Mouse (Mus musculus) liver, embryonic 13.5 days (tissue): Measurements from ENCODE around the gene Gtf3c5. TPM values are rescaled to one million over a fixed set of nuclear protein-coding genes. Genes with fewer than 3 reads are reported as not detected.

Experiments
- ATAC-seq: fragments of 200-750 bp; cut with Nextera tagmentation; 2 replicates; pipeline ENCODE4 v1.8.0; 2017; ENCODE audit warnings: low read depth, mild to moderate bottlenecking, moderate number of reproducible peaks, moderate library complexity
- DNase-seq: peaks from one replicate; pipeline ENCODE4 v3.0.0; 2022
- H3K27ac ChIP-seq: fragments of 300-500 bp; sonication (generic); 2 replicates; pipeline ENCODE4 v1.5.1; 2015; ENCODE audit warnings: moderate library complexity, mild to moderate bottlenecking, inconsistent platforms
- H3K27me3 ChIP-seq: fragments of 300-500 bp; sonication (generic); 2 replicates; pipeline ENCODE4 v1.6.1; 2015; ENCODE audit warnings: mild to moderate bottlenecking, inconsistent platforms
- H3K36me3 ChIP-seq: fragments of 300-500 bp; sonication (generic); 2 replicates; pipeline ENCODE4 v1.6.1; 2015; ENCODE audit warnings: mild to moderate bottlenecking, inconsistent platforms
- H3K4me1 ChIP-seq: fragments of 300-500 bp; sonication (generic); replicated peaks from 2 replicates; pipeline ENCODE4 v1.6.1; 2015; ENCODE audit warnings: inconsistent platforms
- H3K4me2 ChIP-seq: fragments of 300-500 bp; sonication (generic); 2 replicates; pipeline ENCODE4 v1.6.1; 2015; ENCODE audit warnings: inconsistent platforms, mild to moderate bottlenecking, moderate library complexity
- H3K4me3 ChIP-seq: fragments of 300-500 bp; sonication (generic); replicated peaks from 2 replicates; pipeline ENCODE4 v1.5.1; 2015; ENCODE audit warnings: mild to moderate bottlenecking, inconsistent platforms
- H3K9ac ChIP-seq: fragments of 300-500 bp; sonication (generic); 2 replicates; pipeline ENCODE4 v1.6.1; 2015; ENCODE audit warnings: mild to moderate bottlenecking, inconsistent platforms
- H3K9me3 ChIP-seq: fragments of 300-500 bp; sonication (generic); replicated peaks from 2 replicates; pipeline ENCODE4 v1.6.1; 2016; ENCODE audit warnings: inconsistent platforms
- WGBS: fragments of 180-500 bp; shearing (Covaris S2); methylation state at CpG from one replicate; pipeline ENCODE4 v1.1.7; 2015; ENCODE audit not compliant: insufficient replicate concordance; 5-methylcytosine and 5-hydroxymethylcytosine counted together
- polyA plus RNA-seq: library from polyadenylated mRNA; unstranded; fragments of >200 nt; fragmentation: Nextera tagmentation; extraction: Ambion mirVana; gene quantifications from 2 replicates; pipeline ENCODE4 v1.2.1, GENCODE M21; 2015

Gene Gtf3c5
- polyA plus RNA-seq, 1 experiment from 2014 or later: 16.9 TPM

DNA sequence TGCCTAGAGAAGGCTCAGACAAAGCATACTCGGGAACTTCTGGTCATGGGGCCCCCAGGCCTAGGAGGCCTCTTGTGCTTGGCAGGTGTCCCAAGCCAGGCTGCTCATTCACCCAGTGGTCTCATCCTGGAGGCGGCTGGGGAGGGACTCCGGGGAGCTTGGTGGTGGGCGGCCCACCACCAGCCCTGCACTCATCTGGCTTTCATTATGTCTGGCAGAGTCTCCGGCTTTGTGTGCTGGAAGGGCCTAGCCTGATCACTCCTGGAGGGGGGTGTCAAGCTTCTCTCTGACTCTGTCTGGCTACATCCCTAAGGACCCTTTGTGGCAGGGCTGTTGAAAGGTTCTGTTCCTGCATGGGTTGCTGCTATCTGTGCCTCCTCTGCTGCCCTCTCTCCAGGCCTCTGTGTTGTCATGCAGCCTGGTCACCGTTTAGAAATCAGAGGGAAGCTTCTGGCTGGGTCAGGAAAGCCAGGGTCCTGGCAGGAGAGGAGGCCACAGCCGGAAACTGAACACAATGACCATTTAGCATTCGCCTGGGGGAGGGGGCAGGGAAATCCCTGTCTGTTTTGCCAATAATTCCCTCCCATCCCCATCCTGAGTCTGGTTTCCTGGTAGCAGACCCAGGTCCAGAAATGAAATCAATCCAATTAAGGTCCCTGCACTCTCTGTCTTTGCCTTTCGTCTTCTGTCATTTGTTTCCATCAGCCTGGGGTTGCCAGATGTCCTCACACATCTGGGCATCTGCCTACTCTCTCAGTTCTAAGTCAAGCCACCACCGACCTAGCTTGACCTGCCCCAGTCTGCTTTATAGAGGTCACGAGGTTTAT lies 48.9 kb downstream of the Gtf3c5 start:
- Histone ChIP-seq H3K9me3 (no peaks in the 10 kb centered on the region), H3K27me3 (peaks cover 16% of the 10 kb centered on the region), H3K27ac (no peak overlapping the region), H3K4me3 (no peak overlapping the region), H3K4me1 (peaks cover 42% of the 10 kb centered on the region), H3K9ac (no peak overlapping the region), H3K4me2 (peak overlapping the region; percentile 70), H3K36me3 (no peaks in the 10 kb centered on the region)
- 56% methylated on average over 11 of the region's 11 CpGs for WGBS
- ATAC-seq (no peak), DNase-seq (no peak)

DNA sequence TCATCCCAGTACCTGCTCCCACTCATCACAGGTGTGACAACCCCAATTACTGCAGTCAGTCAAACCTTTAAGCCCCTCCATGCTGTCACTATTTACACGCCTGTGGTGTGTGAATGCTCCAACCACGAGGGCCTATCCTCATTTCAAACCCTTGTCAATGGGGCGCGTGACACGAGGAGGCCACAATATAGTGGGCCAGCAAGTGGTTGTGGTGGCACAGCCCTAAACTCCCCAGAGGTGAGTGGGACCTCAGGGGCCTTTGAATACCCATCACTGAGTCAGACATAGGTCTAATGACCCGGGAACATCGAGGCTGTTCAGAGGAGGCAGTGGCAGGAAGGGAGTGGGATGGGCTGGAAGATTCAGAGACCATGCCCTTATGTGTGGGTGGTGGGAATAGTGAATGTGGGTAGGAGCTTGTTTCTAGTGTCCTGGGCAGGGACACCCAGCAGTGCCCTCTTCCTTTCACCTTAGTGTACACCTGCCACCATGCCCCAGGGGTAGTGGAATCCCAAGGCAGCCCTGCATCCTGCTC lies 49.6 kb downstream of the Gtf3c5 start:
- WGBS: 57% methylated on average over 7 of the region's 7 CpGs
- Histone ChIP-seq H3K36me3 (no peaks in the 10 kb centered on the region), H3K9me3 (no peaks in the 10 kb centered on the region), H3K4me3 (peak overlapping the region; percentile 61), H3K4me2 (peak overlapping the region; percentile 70), H3K27ac (no peak overlapping the region), H3K4me1 (peaks cover 35% of the 10 kb centered on the region), H3K9ac (peak overlapping the region; percentile 53), H3K27me3 (peaks cover 16% of the 10 kb centered on the region)
- ATAC-seq (no peak), DNase-seq (no peak)

DNA sequence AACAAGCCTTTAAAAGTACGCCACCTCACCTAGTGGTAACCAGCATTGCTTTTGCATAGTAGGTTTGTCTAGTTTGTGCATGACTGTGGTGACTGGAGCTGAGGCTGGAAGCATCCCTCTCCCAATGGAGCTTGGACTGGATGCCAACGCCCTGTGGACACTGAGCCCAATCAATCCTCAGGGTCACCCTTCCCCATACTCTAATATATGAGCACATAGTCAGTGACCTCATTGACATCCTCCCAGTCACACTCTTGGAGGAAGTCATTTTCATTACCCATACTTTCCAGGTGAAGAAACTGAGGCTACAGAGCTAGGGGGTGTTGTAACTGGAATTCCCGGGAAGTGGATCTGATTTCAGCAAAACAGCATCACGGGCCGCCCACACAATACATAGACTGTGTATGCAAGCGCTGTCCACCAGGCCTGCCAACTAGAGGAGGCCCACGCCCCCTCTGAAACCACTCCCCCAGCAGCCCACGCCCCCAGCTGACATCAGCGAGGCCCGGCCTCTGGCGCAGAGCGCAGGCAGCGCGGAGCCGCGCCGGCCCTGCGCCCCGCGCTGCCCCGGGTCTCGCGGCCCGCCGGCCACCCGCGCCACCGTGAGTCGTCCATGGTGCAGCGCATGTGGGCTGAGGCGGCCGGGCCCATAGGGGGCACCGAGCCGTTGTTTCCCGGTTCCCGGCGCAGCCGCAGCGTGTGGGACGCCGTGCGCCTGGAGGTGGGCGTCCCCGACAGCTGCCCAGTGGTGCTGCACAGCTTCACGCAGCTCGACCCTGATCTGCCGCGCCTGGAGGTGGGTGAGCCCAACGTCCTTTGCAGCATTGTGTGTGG lies 50.4 kb downstream of the Gtf3c5 start:
- 2% methylated on average over 49 of the region's 49 CpGs for WGBS
- DNase-seq (peak; percentile 64), ATAC-seq (peak; percentile 87)
- H3K4me2 ChIP-seq: peak overlapping the region; percentile 70
- peaks cover 34% of the 10 kb centered on the region for H3K4me1 ChIP-seq
- H3K27me3 ChIP-seq: peaks cover 16% of the 10 kb centered on the region
- H3K9ac ChIP-seq: peak overlapping the region; percentile 53
- H3K36me3 ChIP-seq: no peaks in the 10 kb centered on the region
- no peak overlapping the region for H3K27ac ChIP-seq
- no peaks in the 10 kb centered on the region for H3K9me3 ChIP-seq
- H3K4me3 ChIP-seq: peak overlapping the region; percentile 61

DNA sequence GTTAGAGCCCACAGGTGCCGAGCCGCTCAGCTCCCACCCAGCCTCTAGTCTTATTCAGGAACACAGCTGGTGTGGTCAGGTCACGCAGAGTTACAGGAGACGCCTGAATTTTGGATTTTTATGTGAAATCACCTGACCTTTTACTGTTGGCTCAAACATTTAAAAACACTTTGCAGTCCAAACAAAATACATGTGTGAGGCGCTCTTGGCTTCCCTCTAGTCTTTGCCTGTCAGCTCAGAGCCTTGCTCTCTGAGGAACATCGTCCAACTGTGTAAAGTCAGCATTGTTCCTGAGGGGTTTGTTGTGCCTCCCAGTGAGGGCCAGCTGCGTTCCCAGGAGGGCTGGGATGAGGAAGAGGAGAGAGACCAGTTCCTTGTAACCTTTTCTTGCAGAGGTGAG lies 53.2 kb downstream of the Gtf3c5 start:
- H3K4me1 ChIP-seq: peaks cover 34% of the 10 kb centered on the region
- WGBS: 64% methylated on average over 7 of the region's 7 CpGs

DNA sequence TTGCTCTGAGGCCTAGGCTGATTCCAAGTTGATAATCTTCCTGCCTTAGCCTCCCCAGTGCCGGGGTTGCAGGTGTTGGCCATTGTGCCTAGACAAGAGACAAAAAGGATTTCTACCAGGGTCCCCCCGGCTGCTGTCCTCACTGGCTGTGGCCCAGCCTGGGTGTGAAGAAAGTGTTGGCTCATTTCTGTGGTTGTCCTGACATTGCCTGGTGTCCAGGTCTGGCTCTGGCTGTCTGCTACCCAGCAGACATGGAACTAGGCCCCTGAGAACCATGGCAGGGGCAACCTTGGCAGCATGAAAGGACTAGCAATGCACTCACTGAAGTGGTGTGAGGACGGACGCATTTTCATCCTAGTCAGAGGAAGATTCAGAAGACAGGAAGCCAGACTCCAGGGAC lies 53.7 kb downstream of the Gtf3c5 start:
- H3K9ac ChIP-seq: no peak overlapping the region

More for the DNA sequence above, 53.2 kb downstream of the Gtf3c5 start:
- Histone ChIP-seq H3K27me3 (peaks cover 16% of the 10 kb centered on the region), H3K4me2 (no peak overlapping the region), H3K27ac (no peak overlapping the region), H3K36me3 (no peaks in the 10 kb centered on the region), H3K9ac (no peak overlapping the region), H3K9me3 (no peaks in the 10 kb centered on the region), H3K4me3 (no peak overlapping the region)
- ATAC-seq: no peak
- DNase-seq: no peak

DNA sequence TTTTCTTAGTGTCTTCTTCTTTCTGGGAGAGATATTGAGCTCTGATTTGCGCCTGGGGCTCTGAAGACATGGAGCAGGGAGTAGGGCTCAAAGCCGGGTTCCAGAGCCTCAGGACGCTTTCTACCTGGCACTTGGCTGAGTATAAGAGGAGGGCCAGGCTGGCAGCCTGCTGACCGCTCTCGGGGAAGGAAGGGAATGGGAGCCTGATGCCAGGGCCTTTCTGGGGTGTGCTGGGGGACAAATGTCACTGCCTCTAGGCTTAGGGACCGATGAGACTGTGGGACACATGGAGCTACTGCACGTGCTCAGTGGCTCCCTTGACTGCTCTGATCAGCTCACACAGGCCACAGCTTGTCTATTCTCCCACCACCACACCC lies 55.2 kb downstream of the Gtf3c5 start:
- ATAC-seq (no peak), DNase-seq (no peak)
- WGBS: 78% methylated on average over 7 of the region's 7 CpGs
- Histone ChIP-seq H3K27me3 (peaks cover under 1% of the 10 kb centered on the region; the same call in 1 of the 2 replicates), H3K4me1 (peaks cover 41% of the 10 kb centered on the region), H3K9ac (no peak overlapping the region), H3K27ac (no peak overlapping the region), H3K4me2 (no peak overlapping the region), H3K36me3 (no peaks in the 10 kb centered on the region), H3K9me3 (no peaks in the 10 kb centered on the region), H3K4me3 (no peak overlapping the region)

More for the DNA sequence above, 53.7 kb downstream of the Gtf3c5 start:
- WGBS: 72% methylated on average over 4 of the region's 4 CpGs
- ATAC-seq: no peak
- Histone ChIP-seq H3K4me1 (peaks cover 38% of the 10 kb centered on the region), H3K36me3 (no peaks in the 10 kb centered on the region), H3K27ac (no peak overlapping the region), H3K27me3 (peaks cover 15% of the 10 kb centered on the region), H3K9me3 (no peaks in the 10 kb centered on the region), H3K4me3 (no peak overlapping the region), H3K4me2 (no peak overlapping the region)
- no peak for DNase-seq

DNA sequence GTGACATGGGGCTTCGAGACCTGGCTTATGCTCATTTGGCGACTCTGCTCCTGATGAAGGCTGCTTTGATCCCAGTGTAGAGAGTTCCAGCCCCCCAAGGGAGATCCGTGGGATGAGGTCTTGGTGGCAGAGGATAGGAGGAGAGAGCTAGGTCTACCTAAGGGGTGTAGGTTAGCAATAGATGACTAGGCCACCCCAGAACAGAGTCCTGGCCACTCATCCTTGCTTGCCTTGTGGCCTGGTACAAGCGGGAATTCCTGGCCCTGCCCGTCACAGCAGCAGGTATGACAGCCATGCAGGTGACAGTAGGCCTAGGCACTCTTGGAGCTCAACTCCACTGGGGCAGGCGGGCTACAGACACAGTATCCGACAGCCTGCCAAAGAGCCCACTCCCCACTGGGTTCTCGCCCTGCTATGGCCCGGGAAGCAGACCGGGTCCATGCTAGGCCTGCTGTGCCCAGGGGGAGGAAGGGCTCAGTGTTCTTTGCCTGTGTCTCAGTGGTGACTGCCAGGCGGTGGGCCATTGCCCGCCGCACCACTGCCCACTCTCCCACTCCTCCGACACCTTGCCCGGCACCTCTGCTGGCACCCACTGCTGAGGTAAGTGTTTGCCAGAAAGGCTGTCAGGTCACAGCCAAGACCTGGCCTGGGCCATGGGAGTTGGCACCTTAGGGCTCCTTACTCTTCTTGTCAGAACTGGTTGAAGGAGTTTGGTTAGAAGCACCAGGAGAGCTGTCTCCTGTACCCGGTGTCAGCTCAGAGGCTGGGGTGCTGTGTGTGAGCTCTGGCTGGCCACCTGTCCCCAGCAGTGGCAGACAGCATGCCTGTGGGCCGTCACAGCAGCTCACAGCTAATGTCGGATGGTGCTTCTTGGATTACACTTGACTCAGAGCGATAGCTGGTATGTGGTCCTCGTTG lies 55.9 kb downstream of the Gtf3c5 start:
- Histone ChIP-seq H3K36me3 (no peaks in the 10 kb centered on the region), H3K9me3 (no peaks in the 10 kb centered on the region), H3K4me1 (peaks cover 37% of the 10 kb centered on the region), H3K27me3 (no peaks in the 10 kb centered on the region), H3K4me2 (no peak overlapping the region), H3K4me3 (no peak overlapping the region), H3K9ac (no peak overlapping the region), H3K27ac (no peak overlapping the region)
- ATAC-seq (no peak), DNase-seq (no peak)
- WGBS: 75% methylated on average over 20 of the region's 20 CpGs

DNA sequence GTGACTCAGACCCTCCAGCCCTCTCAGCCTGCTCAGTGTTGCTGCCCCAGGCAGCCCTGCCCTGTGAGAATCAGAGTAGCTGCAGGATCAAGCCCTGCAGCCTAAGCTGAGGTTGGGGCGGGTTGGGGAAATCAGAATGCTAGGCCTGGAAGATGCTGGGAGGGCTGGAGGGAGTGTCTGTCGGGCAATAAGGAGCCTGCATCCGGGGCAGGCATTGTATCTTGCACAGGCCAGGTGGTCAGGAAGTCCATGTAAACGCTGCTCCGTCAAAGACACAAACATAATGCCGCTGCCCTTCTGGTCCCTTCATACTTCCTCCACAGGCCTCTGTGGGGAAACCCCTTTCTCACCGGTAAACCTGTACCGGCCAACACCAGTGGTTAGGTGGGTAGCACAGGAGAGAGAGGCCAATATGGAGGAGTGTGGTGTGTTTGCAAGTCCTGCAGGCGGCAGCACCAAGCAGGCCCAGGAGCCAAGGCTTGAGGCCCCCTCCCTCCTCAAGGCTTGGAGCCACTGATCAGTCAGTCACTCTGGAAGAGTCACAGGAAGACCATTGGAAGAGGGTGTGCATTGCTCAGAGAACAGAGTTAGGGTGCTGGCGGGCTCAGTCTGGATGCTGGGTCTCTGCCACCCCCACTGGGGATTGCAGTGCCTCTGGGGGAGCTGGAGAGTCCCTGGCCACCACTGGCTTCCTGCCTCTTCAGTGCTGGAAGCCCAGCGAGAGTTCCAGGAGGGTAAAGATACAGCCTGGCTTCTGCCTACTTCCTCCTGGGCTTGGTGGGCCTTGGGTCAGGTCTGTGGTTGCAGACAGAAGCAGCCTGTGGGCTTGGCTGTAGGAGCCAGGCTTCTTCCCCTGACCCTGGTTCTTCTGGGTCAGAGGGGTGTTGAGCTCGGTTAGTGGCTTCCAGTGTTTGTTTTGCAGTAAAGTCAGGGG lies 57.3 kb downstream of the Gtf3c5 start:
- no peaks in the 10 kb centered on the region for H3K36me3 ChIP-seq
- no peak for ATAC-seq
- H3K4me3 ChIP-seq: no peak overlapping the region
- peaks cover 29% of the 10 kb centered on the region for H3K4me1 ChIP-seq
- no peak overlapping the region for H3K4me2 ChIP-seq
- H3K9ac ChIP-seq: no peak overlapping the region
- H3K27me3 ChIP-seq: no peaks in the 10 kb centered on the region
- DNase-seq: no peak
- 26% methylated on average over 12 of the region's 12 CpGs for WGBS
- no peaks in the 10 kb centered on the region for H3K9me3 ChIP-seq
- H3K27ac ChIP-seq: peak overlapping the region; percentile 51; the same call in 1 of the 2 replicates

DNA sequence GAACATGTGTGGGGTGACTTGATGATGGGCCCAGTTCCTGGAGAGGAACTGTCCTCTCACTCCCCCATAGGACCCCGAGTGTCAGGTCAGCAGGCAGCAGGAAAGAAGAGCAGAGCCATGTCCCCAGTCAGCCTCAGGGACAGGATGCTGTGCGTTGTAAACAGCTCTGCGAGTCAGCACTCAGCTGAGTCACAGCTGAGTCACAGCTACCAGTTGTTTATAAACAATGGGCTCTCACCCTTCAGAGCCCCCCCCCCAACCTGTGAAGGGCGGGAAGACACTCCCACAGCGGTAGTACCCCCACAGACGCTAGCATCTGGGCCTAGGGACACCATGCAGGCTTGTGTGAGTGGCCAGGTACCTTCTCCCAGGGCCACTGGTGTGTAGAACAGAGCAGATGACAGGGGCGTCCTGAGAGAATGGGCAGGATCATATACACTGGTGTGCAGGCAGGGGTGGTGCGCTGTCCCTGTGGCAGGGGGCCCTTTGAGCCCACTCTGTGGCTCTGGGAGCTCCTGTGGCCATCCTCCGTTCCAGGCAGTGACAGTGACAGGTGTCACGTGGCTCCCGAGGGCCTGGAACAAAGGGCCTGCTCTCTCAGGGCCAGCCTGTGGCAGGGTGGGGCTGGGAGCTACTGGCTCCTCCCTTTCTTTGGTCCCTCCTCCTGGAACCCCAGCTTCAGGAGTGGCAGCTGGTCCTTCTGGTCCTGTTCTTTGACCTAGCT lies 58.2 kb downstream of the Gtf3c5 start:
- Histone ChIP-seq H3K27ac (peak overlapping the region; percentile 51), H3K9ac (no peak overlapping the region), H3K4me1 (peaks cover 29% of the 10 kb centered on the region), H3K36me3 (no peaks in the 10 kb centered on the region), H3K4me3 (no peak overlapping the region), H3K4me2 (no peak overlapping the region), H3K9me3 (no peaks in the 10 kb centered on the region), H3K27me3 (no peaks in the 10 kb centered on the region)
- WGBS: 20% methylated on average over 11 of the region's 11 CpGs
- DNase-seq: peak; percentile 71
- peak; percentile 75 for ATAC-seq
